Mouse (Mus musculus): ENCODE data around the gene Zfyve19. TPM values are rescaled to one million over a fixed set of nuclear protein-coding genes. Genes with fewer than 3 reads are reported as not detected.

Zfyve19 gene
- 52.7 and 57.9 TPM in 2 replicates for polyA plus RNA-seq (2015; fragmentation: Nextera tagmentation; extraction: Ambion mirVana)

GRCm38 (mm10) chr2:119208344-119209175, at the start of gene Zfyve19, which contains the start of gene Dnajc17:
Gene Zfyve19 (plus strand): TSS chr2:119208617.
Gene Dnajc17 (minus strand): TSS chr2:119208795.
- Histone ChIP-seq H3K9me3 (no peaks in the 10 kb centered on the region), H3K36me3 (peaks cover 31% of the 10 kb centered on the region), H3K27ac (peak within 1 kb of the TSS; percentile 93), H3K4me2 (peak within 1 kb of the TSS; percentile 62), H3K4me3 (peak within 1 kb of the TSS; percentile 81), H3K9ac (peak within 1 kb of the TSS; percentile 76), H3K27me3 (no peaks in the 10 kb centered on the region), H3K4me1 (peaks cover 12% of the 10 kb centered on the region)
- peak; percentile 97 for ATAC-seq (ENCODE audit: insufficient number of reproducible peaks, low FRiP score, low TSS enrichment, low read depth)
- WGBS = under 1% methylated on average over 51 of the region's 51 CpGs

DNA sequence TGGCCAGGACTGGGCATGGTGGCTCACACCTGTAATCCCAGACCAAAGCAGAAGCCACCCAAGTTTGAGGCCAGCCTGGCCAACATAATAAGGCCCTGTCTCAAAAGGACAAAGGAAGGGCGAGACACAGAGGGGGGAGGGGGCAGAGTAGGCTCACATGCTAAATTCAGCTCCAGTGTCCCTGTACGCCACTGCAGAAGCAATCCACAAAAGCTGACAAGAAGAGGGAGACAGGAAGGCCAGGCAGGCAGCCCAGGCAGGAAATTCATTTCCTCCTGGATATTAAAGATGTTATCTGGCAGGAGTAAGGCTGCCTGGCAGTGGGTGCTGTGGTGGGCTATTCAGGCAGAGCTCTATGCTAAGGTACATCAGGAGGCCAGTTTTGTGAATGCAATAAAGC, 47.2 kb upstream of the Zfyve19 start:
- Histone ChIP-seq H3K4me1 (peaks cover 7% of the 10 kb centered on the region), H3K36me3 (no peaks in the 10 kb centered on the region), H3K27ac (no peak overlapping the region), H3K4me2 (no peak overlapping the region), H3K4me3 (no peak overlapping the region), H3K9ac (no peak overlapping the region), H3K27me3 (no peaks in the 10 kb centered on the region), H3K9me3 (no peaks in the 10 kb centered on the region)
- no peak for ATAC-seq (ENCODE audit: insufficient number of reproducible peaks, low FRiP score, low TSS enrichment, low read depth)
- WGBS = 25% methylated on average over 2 of the region's 2 CpGs

DNA sequence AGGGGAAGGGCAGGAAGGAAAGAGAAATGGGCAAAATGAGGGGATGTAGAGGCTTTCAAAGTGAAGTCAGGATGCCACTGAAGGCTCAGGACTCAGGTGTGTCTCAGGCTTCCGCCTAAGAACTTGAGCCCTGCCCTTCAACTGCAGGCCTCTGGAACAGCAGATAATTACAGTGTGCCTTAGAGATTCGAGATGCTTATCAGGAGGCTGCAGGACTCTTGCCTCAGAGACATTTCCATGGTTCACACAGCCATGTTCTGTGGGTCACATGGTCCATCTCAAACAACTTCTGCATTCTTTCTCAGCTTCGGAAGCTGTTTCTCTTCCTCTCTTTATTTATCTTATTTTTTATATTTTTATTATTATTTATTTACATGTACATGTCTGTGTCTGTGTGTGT, 45.3 kb upstream of the Zfyve19 start:
- peaks cover 14% of the 10 kb centered on the region for H3K4me1 ChIP-seq
- peaks cover 17% of the 10 kb centered on the region for H3K27me3 ChIP-seq
- H3K4me2 ChIP-seq = no peak overlapping the region
- H3K36me3 ChIP-seq = no peaks in the 10 kb centered on the region
- H3K4me3 ChIP-seq = no peak overlapping the region
- H3K9me3 ChIP-seq = no peaks in the 10 kb centered on the region
- H3K27ac ChIP-seq = no peak overlapping the region
- H3K9ac ChIP-seq = no peak overlapping the region
- 62% methylated on average over 3 of the region's 3 CpGs for WGBS
- ATAC-seq (ENCODE audit: insufficient number of reproducible peaks, low FRiP score, low TSS enrichment, low read depth) = no peak

GRCm38 (mm10) chr2:119163999-119164398, 44.4 kb upstream of the Zfyve19 start:
- Histone ChIP-seq H3K27ac (no peak overlapping the region), H3K27me3 (peaks cover 18% of the 10 kb centered on the region), H3K4me2 (no peak overlapping the region), H3K36me3 (no peaks in the 10 kb centered on the region), H3K4me1 (peaks cover 15% of the 10 kb centered on the region), H3K9ac (no peak overlapping the region), H3K4me3 (no peak overlapping the region), H3K9me3 (no peaks in the 10 kb centered on the region)
- WGBS = 80% methylated on average over 4 of the region's 4 CpGs
- no peak for ATAC-seq (ENCODE audit: insufficient number of reproducible peaks, low FRiP score, low TSS enrichment, low read depth)

DNA sequence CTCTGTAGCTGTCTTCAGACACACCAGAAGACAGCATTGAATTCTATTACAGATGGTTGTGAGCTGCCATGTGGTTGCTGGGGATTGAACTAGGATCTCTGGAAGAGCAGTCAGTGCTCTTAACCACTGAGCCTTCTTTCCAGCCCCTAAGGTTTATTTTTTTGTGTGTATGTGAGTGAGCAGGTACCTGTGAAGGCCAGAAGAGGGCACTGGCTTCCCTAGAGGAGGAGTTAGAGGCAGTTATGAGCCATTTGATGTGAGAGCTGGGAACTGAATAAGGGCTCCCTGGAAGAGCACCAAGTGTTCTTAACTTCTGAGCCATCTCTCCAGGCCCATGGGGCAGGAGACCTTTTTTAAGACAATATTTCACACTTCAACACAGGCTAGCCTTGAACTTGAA, 43.0 kb upstream of the Zfyve19 start:
- Histone ChIP-seq H3K27me3 (peaks cover 18% of the 10 kb centered on the region), H3K4me2 (no peak overlapping the region), H3K27ac (no peak overlapping the region), H3K9ac (no peak overlapping the region), H3K36me3 (no peaks in the 10 kb centered on the region), H3K4me3 (no peak overlapping the region), H3K4me1 (peaks cover 15% of the 10 kb centered on the region), H3K9me3 (no peaks in the 10 kb centered on the region)
- no peak for ATAC-seq (ENCODE audit: insufficient number of reproducible peaks, low FRiP score, low TSS enrichment, low read depth)

GRCm38 (mm10) chr2:119166901-119167865, 41.2 kb upstream of the Zfyve19 start, which contains the start of gene Gchfr:
Gene Gchfr (plus strand): TSS chr2:119167773.
- peak; percentile 46 for ATAC-seq (ENCODE audit: insufficient number of reproducible peaks, low FRiP score, low TSS enrichment, low read depth)
- H3K9ac ChIP-seq = peak within 1 kb of the TSS; percentile 28
- H3K4me2 ChIP-seq = peak within 1 kb of the TSS; percentile 99
- H3K36me3 ChIP-seq = 0 out of 2 replicates have a peak, but pooled peaks cover 7% of the 10 kb centered on the region
- peak within 1 kb of the TSS; percentile 56 for H3K4me3 ChIP-seq
- peaks cover 18% of the 10 kb centered on the region for H3K27me3 ChIP-seq
- H3K4me1 ChIP-seq = peaks cover 15% of the 10 kb centered on the region
- WGBS = under 1% methylated on average over 60 of the region's 60 CpGs
- no peak within 1 kb of the TSS for H3K27ac ChIP-seq
- no peaks in the 10 kb centered on the region for H3K9me3 ChIP-seq

- Histone ChIP-seq H3K27me3 (peaks cover 18% of the 10 kb centered on the region), H3K9ac (peak overlapping the region; percentile 28), H3K4me1 (peaks cover 21% of the 10 kb centered on the region), H3K4me3 (peak overlapping the region; percentile 56), H3K9me3 (no peaks in the 10 kb centered on the region), H3K4me2 (peak overlapping the region; percentile 99), H3K27ac (no peak overlapping the region), H3K36me3 (0 out of 2 replicates have a peak, but pooled peaks cover 9% of the 10 kb centered on the region)
- 5% methylated on average over 26 of the region's 26 CpGs for WGBS
- no peak for ATAC-seq (ENCODE audit: insufficient number of reproducible peaks, low FRiP score, low TSS enrichment, low read depth)
Measured at GRCm38 (mm10) chr2:119167866-119168256, 40.6 kb upstream of the Zfyve19 start.

- H3K4me1 ChIP-seq = peaks cover 39% of the 10 kb centered on the region
- no peaks in the 10 kb centered on the region for H3K9me3 ChIP-seq
- no peak overlapping the region for H3K4me2 ChIP-seq
- 73% methylated on average over 2 of the region's 2 CpGs for WGBS
- H3K27ac ChIP-seq = no peak overlapping the region
- H3K27me3 ChIP-seq = peaks cover 18% of the 10 kb centered on the region
- H3K9ac ChIP-seq = no peak overlapping the region
- ATAC-seq (ENCODE audit: insufficient number of reproducible peaks, low FRiP score, low TSS enrichment, low read depth) = no peak
- H3K4me3 ChIP-seq = no peak overlapping the region
- 0 out of 2 replicates have a peak, but pooled peaks cover 9% of the 10 kb centered on the region for H3K36me3 ChIP-seq
Measured at GRCm38 (mm10) chr2:119170282-119170681, 38.1 kb upstream of the Zfyve19 start.

GRCm38 (mm10) chr2:119171574-119171973, 36.8 kb upstream of the Zfyve19 start:
- no peak overlapping the region; the same call in 1 of the 2 replicates for H3K27ac ChIP-seq
- H3K9ac ChIP-seq = no peak overlapping the region
- peaks cover 17% of the 10 kb centered on the region for H3K27me3 ChIP-seq
- ATAC-seq (ENCODE audit: insufficient number of reproducible peaks, low FRiP score, low TSS enrichment, low read depth) = no peak
- no peaks in the 10 kb centered on the region for H3K9me3 ChIP-seq
- 0 out of 2 replicates have a peak, but pooled peaks cover 10% of the 10 kb centered on the region for H3K36me3 ChIP-seq
- WGBS = 67% methylated on average over 8 of the region's 8 CpGs
- no peak overlapping the region for H3K4me3 ChIP-seq
- no peak overlapping the region for H3K4me2 ChIP-seq
- peaks cover 39% of the 10 kb centered on the region for H3K4me1 ChIP-seq

DNA sequence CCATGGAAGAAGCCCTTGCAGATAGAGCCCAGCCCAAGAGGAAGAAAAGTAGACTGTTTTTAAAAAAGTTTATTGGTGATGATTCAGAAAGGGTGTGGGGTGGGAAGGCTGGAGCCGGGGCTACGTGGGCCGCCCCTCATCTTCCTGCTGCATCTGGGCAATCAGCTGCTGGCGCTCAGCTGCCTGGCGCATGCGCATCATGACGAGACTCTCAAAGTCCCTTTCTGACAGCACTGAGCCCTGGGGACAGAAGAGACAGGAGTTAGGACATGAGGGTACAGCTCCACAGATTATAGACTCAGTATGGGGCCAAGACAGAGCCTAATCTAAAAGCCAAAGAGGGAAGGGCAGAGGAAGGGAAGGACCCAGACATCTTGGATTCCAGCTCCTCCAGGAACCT, 36.0 kb upstream of the Zfyve19 start:
- H3K27ac ChIP-seq = no peak overlapping the region
- H3K9me3 ChIP-seq = no peaks in the 10 kb centered on the region
- H3K4me2 ChIP-seq = no peak overlapping the region
- 84% methylated on average over 7 of the region's 7 CpGs for WGBS
- peaks cover 18% of the 10 kb centered on the region; the same call in 1 of the 2 replicates for H3K36me3 ChIP-seq
- H3K27me3 ChIP-seq = peaks cover 8% of the 10 kb centered on the region
- H3K4me3 ChIP-seq = no peak overlapping the region
- H3K4me1 ChIP-seq = peaks cover 32% of the 10 kb centered on the region
- H3K9ac ChIP-seq = no peak overlapping the region
- ATAC-seq (ENCODE audit: insufficient number of reproducible peaks, low FRiP score, low TSS enrichment, low read depth) = no peak

GRCm38 (mm10) chr2:119172862-119173576, 35.4 kb upstream of the Zfyve19 start:
- peaks cover 3% of the 10 kb centered on the region for H3K27me3 ChIP-seq
- H3K4me3 ChIP-seq = no peak overlapping the region
- H3K4me1 ChIP-seq = peaks cover 27% of the 10 kb centered on the region
- WGBS = 20% methylated on average over 13 of the region's 13 CpGs
- no peak for ATAC-seq (ENCODE audit: insufficient number of reproducible peaks, low FRiP score, low TSS enrichment, low read depth)
- no peak overlapping the region for H3K4me2 ChIP-seq
- H3K36me3 ChIP-seq = peaks cover 24% of the 10 kb centered on the region
- no peak overlapping the region for H3K9ac ChIP-seq
- no peaks in the 10 kb centered on the region for H3K9me3 ChIP-seq
- H3K27ac ChIP-seq = no peak overlapping the region
